Mouse (Mus musculus): ENCODE measurements around the gene Pdzd2. TPM values are rescaled to one million over a fixed set of nuclear protein-coding genes. Genes with fewer than 3 reads are reported as not detected.

The Pdzd2 gene
- total RNA-seq, 2 experiments from 2014 or later: 26.2 to 44.2 TPM

- DNase-seq: no peak
Observed at GRCm38 (mm10) chr15:12430670-12431069, 309.1 kb downstream of the Pdzd2 start.

- no peak for DNase-seq
Observed at GRCm38 (mm10) chr15:12429572-12430431, 309.9 kb downstream of the Pdzd2 start.

- DNase-seq: no peak
Observed at GRCm38 (mm10) chr15:12427818-12428217, 311.9 kb downstream of the Pdzd2 start.

- no peak for DNase-seq
Observed at GRCm38 (mm10) chr15:12426342-12426741, 313.4 kb downstream of the Pdzd2 start.

- no peak for DNase-seq
Observed at GRCm38 (mm10) chr15:12425049-12425627, 314.6 kb downstream of the Pdzd2 start.

GRCm38 (mm10) chr15:12424187-12424586 is 315.5 kb downstream of the Pdzd2 start:
- no peak for DNase-seq

GRCm38 (mm10) chr15:12420915-12421314 is 318.8 kb downstream of the Pdzd2 start:
- no peak for DNase-seq

- no peak for DNase-seq
Observed at GRCm38 (mm10) chr15:12420376-12420775, 319.3 kb downstream of the Pdzd2 start.

- no peak for DNase-seq
Observed at GRCm38 (mm10) chr15:12419446-12419845, 320.3 kb downstream of the Pdzd2 start.

- DNase-seq: no peak
Observed at GRCm38 (mm10) chr15:12415536-12416200, 324.1 kb downstream of the Pdzd2 start.

- DNase-seq: no peak
Observed at GRCm38 (mm10) chr15:12414696-12415095, 325.0 kb downstream of the Pdzd2 start.

- DNase-seq: no peak
Observed at GRCm38 (mm10) chr15:12408205-12408604, 331.5 kb downstream of the Pdzd2 start.

GRCm38 (mm10) chr15:12405592-12405991 is 334.1 kb downstream of the Pdzd2 start:
- DNase-seq: no peak

GRCm38 (mm10) chr15:12397032-12397431 is 342.7 kb downstream of the Pdzd2 start:
- DNase-seq: no peak

GRCm38 (mm10) chr15:12394758-12395157 is 345.0 kb downstream of the Pdzd2 start:
- no peak for DNase-seq

- DNase-seq: no peak
Observed at GRCm38 (mm10) chr15:12388726-12389489, 350.8 kb downstream of the Pdzd2 start.

GRCm38 (mm10) chr15:12384679-12385078 is 355.0 kb downstream of the Pdzd2 start:
- DNase-seq: peak; percentile 23

- peak; percentile 64 for DNase-seq
Observed at GRCm38 (mm10) chr15:12380548-12380947, 359.2 kb downstream of the Pdzd2 start.

GRCm38 (mm10) chr15:12380057-12380456 is 359.7 kb downstream of the Pdzd2 start:
- DNase-seq: no peak

- DNase-seq: peak; percentile 29
Observed at GRCm38 (mm10) chr15:12377800-12378199, 361.9 kb downstream of the Pdzd2 start.

GRCm38 (mm10) chr15:12376491-12377069 is 363.1 kb downstream of the Pdzd2 start:
- no peak for DNase-seq
